ENCODE assay signal across 19 mouse cellular contexts in genomic region chrX:152135195-152135594, GRCm38 (mm10).
"Had no signal": no experiment of that assay in that cellular context is flagged by ENCODE, and none has a peak within 500 bp of the region (broad histone marks: within the 10 kb centered on the region; RNA-seq: fewer than 3 reads in every experiment).

No protein-coding gene starts in this region.

- H3K4me1 ChIP-seq: liver, embryonic 13.5 days; midbrain, embryonic 12.5 days; midbrain, embryonic 15.5 days; neural tube, embryonic 12.5 days; neural tube, embryonic 15.5 days; stomach, embryonic 15.5 days had no signal

- H3K27ac ChIP-seq: left cerebral cortex, adult 2 months; liver, embryonic 13.5 days; macrophage; midbrain, embryonic 12.5 days; midbrain, embryonic 15.5 days; neural tube, embryonic 12.5 days; neural tube, embryonic 15.5 days; stomach, embryonic 15.5 days had no signal

- H3K36me3 ChIP-seq: liver, embryonic 13.5 days; midbrain, embryonic 12.5 days; midbrain, embryonic 15.5 days; neural tube, embryonic 12.5 days; neural tube, embryonic 15.5 days; stomach, embryonic 15.5 days had no signal

- H3K4me3 ChIP-seq: left cerebral cortex, adult 2 months; liver, embryonic 13.5 days; midbrain, embryonic 12.5 days; midbrain, embryonic 15.5 days; neural tube, embryonic 12.5 days; neural tube, embryonic 15.5 days; stomach, embryonic 15.5 days had no signal

- H3K9ac ChIP-seq: liver, embryonic 13.5 days; lung, embryonic 14.5 days; midbrain, embryonic 12.5 days; midbrain, embryonic 15.5 days; neural tube, embryonic 12.5 days; neural tube, embryonic 15.5 days; stomach, embryonic 15.5 days had no signal

- H3K9me3 ChIP-seq: liver, embryonic 13.5 days; midbrain, embryonic 12.5 days; midbrain, embryonic 15.5 days; neural tube, embryonic 12.5 days; neural tube, embryonic 15.5 days; stomach, embryonic 15.5 days had no signal

- DNase-seq: kidney, adult 18-20 months; kidney, adult 9 months; kidney, postnatal 14 days; kidney, postnatal 4 days; layer of hippocampus, postnatal 36 days; liver, embryonic 13.5 days; lung, embryonic 14.5 days; right cerebral cortex, adult 18-20 months; right cerebral cortex, postnatal 14 days; spleen, adult 18-20 months; thymus, postnatal 25 days had no signal

- H3K4me2 ChIP-seq: liver, embryonic 13.5 days; lung, embryonic 14.5 days; midbrain, embryonic 12.5 days; midbrain, embryonic 15.5 days; neural tube, embryonic 12.5 days; neural tube, embryonic 15.5 days; stomach, embryonic 15.5 days had no signal

- ATAC-seq: lung, postnatal 0 days; midbrain, embryonic 15.5 days had no signal
